In the genomic region with DNA sequence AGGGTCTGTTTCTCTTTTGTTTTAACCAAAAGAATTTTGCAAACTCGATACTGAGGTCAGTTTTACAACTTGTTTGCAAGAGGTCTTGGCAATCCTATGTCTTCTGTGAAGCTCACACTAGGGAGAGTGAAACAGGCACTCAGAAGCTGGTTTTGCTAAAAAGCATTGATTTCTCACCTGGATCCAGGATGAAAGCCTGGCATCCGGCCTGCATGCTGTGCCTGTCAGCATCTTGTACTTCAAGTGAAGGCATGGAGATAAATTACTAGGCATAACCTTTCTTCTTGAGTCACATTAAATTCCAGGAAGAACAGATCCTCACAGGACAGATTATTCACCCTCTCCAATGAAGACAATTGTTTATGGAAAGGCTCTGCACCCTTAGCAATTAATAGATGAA, we compare ENCODE assay signal across 14 mouse cellular contexts.
"Had no signal": no experiment of that assay in that cellular context is flagged by ENCODE, and none has a peak within 500 bp of the region (broad histone marks: within the 10 kb centered on the region; RNA-seq: fewer than 3 reads in every experiment).

No protein-coding gene starts in this region.

- ATAC-seq: lung, postnatal 0 days; midbrain, embryonic 15.5 days had no signal

- H3K4me1 ChIP-seq: limb, embryonic 10.5 days; liver, embryonic 15.5 days; midbrain, embryonic 10.5 days; midbrain, embryonic 15.5 days; neural tube, embryonic 13.5 days had no signal

- H3K4me2 ChIP-seq: liver, embryonic 11.5 days; liver, embryonic 15.5 days; midbrain, embryonic 15.5 days; neural tube, embryonic 13.5 days had no signal

- DNase-seq: kidney, postnatal 10 days; kidney, postnatal 4 days; lung, adult 2 months; lung, postnatal 36 days; retina, postnatal 1 day; thymus, postnatal 4 days had no signal

- H3K9ac ChIP-seq: liver, embryonic 15.5 days; midbrain, embryonic 15.5 days; neural tube, embryonic 13.5 days had no signal

- H3K9me3 ChIP-seq: limb, embryonic 10.5 days; liver, embryonic 15.5 days; midbrain, embryonic 10.5 days; midbrain, embryonic 15.5 days; neural tube, embryonic 13.5 days had no signal

- H3K27me3 ChIP-seq: liver, embryonic 15.5 days; midbrain, embryonic 15.5 days; neural tube, embryonic 13.5 days had no signal

- H3K27ac ChIP-seq: layer of hippocampus, adult 2 months; limb, embryonic 10.5 days; liver, embryonic 15.5 days; midbrain, embryonic 10.5 days; midbrain, embryonic 15.5 days; neural tube, embryonic 13.5 days had no signal

- H3K36me3 ChIP-seq: limb, embryonic 10.5 days; liver, embryonic 15.5 days; midbrain, embryonic 10.5 days; midbrain, embryonic 15.5 days; neural tube, embryonic 13.5 days had no signal

- H3K4me3 ChIP-seq: layer of hippocampus, adult 2 months; limb, embryonic 10.5 days; liver, embryonic 15.5 days; midbrain, embryonic 10.5 days; midbrain, embryonic 15.5 days; neural tube, embryonic 13.5 days had no signal
